In the genomic region with DNA sequence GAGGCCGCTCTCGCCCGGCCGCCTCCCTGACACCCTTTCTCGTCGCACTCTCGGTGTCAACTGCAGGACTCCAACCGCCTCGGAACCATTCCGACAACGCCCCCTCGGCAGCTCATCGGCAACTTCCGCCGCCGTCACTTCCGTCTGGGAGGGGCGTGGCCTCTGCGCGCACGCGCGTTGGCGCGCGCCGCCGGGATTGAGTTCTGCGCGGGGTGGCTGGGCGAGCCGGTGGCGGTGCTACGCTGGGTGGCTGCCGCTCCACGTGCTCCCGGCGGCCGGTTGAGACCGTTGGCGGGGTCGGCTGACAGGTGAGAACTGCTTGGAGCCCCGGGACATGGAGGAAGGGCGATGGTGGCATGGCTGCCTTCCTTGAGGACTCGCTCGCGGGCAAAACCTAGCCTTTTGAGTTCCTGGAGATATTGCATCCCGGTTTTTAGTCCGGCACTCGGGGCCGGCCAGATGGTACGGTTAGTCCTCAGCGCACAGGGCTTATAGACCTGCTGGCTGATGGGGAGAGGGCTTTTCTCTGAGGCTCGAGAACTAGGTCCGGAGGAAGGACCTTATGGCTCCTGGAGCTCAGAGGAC, we compare ENCODE assay signal across 7 mouse cellular contexts. TPM values are rescaled to one million over a fixed set of nuclear protein-coding genes. Genes with fewer than 3 reads are reported as not detected.
DNase-seq lines count a peak whose midpoint lies in the region; ATAC-seq lines count a peak whose summit lies in the region.

A gene (minus strand): TSS at position 130 of the 585 bp plus-strand sequence.
A gene (plus strand): TSS at position 143 of the 585 bp plus-strand sequence.

- no peaks in the 10 kb centered on the region for H3K36me3 ChIP-seq in embryonic facial prominence, embryonic 11.5 days (replicated peaks; ENCODE audit: control insufficient read depth, insufficient read depth, low read depth, low read length)
- H3K36me3 ChIP-seq in limb, embryonic 11.5 days (ENCODE audit: control insufficient read depth, insufficient read depth, low read length), result 0 out of 2 replicates have a peak, but pooled peaks cover 2% of the 10 kb centered on the region
- H3K36me3 ChIP-seq in midbrain, embryonic 14.5 days (ENCODE audit: control insufficient read depth, insufficient read depth, low read length), result peaks cover 19% of the 10 kb centered on the region

- peak; percentile 92 for ATAC-seq in embryonic facial prominence, embryonic 11.5 days (replicated peaks; ENCODE audit: insufficient number of reproducible peaks, low FRiP score, low TSS enrichment, low read depth)
- ATAC-seq in limb, embryonic 11.5 days (ENCODE audit: insufficient number of reproducible peaks, low FRiP score, low TSS enrichment, low read depth), result peak; percentile 84
- peak; percentile 92 for ATAC-seq in midbrain, embryonic 14.5 days (ENCODE audit: low FRiP score, low TSS enrichment)

- peaks cover 4% of the 10 kb centered on the region; the same call in 1 of the 2 replicates for H3K4me1 ChIP-seq in embryonic facial prominence, embryonic 11.5 days (ENCODE audit: control insufficient read depth, insufficient read depth, low read length)
- H3K4me1 ChIP-seq in limb, embryonic 11.5 days (ENCODE audit: control insufficient read depth, insufficient read depth, low read length), result peaks cover 9% of the 10 kb centered on the region; the same call in 1 of the 2 replicates
- H3K4me1 ChIP-seq in midbrain, embryonic 14.5 days (ENCODE audit: control insufficient read depth, insufficient read depth, low read length), result peaks cover 16% of the 10 kb centered on the region

- peak within 1 kb of the TSS; percentile 67 for H3K4me2 ChIP-seq in embryonic facial prominence, embryonic 11.5 days (ENCODE audit: low read depth, low read length)
- H3K4me2 ChIP-seq in limb, embryonic 11.5 days (ENCODE audit: low read depth, severe bottlenecking), result peak within 1 kb of the TSS; percentile 81
- peak within 1 kb of the TSS; percentile 89 for H3K4me2 ChIP-seq in midbrain, embryonic 14.5 days (ENCODE audit: low read length)

- no peaks in the 10 kb centered on the region for H3K9me3 ChIP-seq in embryonic facial prominence, embryonic 11.5 days (replicated peaks; ENCODE audit: control insufficient read depth, low read length)
- H3K9me3 ChIP-seq in limb, embryonic 11.5 days (ENCODE audit: control insufficient read depth, low read length), result no peaks in the 10 kb centered on the region
- H3K9me3 ChIP-seq in midbrain, embryonic 14.5 days (ENCODE audit: control insufficient read depth, low read length), result no peaks in the 10 kb centered on the region

- H3K27me3 ChIP-seq in embryonic facial prominence, embryonic 11.5 days (ENCODE audit: control insufficient read depth, insufficient read depth, low read length), result no peaks in the 10 kb centered on the region
- no peaks in the 10 kb centered on the region for H3K27me3 ChIP-seq in limb, embryonic 11.5 days (ENCODE audit: control insufficient read depth, insufficient read depth, low read length)
- no peaks in the 10 kb centered on the region for H3K27me3 ChIP-seq in midbrain, embryonic 14.5 days (ENCODE audit: control insufficient read depth, insufficient read depth, low read length)

- H3K9ac ChIP-seq in embryonic facial prominence, embryonic 11.5 days (replicated peaks; ENCODE audit: low read length), result peak within 1 kb of the TSS; percentile 82
- H3K9ac ChIP-seq in limb, embryonic 11.5 days (ENCODE audit: low read length), result peak within 1 kb of the TSS; percentile 75
- peak within 1 kb of the TSS; percentile 88 for H3K9ac ChIP-seq in midbrain, embryonic 14.5 days (replicated peaks; ENCODE audit: low read length)

- peak; percentile 97 for DNase-seq in adrenal gland, postnatal 14 days
- peak; percentile 92 for DNase-seq in embryonic facial prominence, embryonic 11.5 days (ENCODE audit: low spot score)
- DNase-seq in heart, adult 11 months, result peak; percentile 99
- peak; percentile 96 for DNase-seq in kidney, adult 18-20 months
- DNase-seq in limb, embryonic 11.5 days (ENCODE audit: low spot score), result peak; percentile 95
- DNase-seq in midbrain, embryonic 14.5 days, result peak; percentile 97
- DNase-seq in spleen, adult 18-20 months, result peak; percentile 89 to 95

- peak within 1 kb of the TSS; percentile 93 for H3K4me3 ChIP-seq in embryonic facial prominence, embryonic 11.5 days (ENCODE audit: low read depth, low read length)
- H3K4me3 ChIP-seq in limb, embryonic 11.5 days (ENCODE audit: low read depth, low read length), result peak within 1 kb of the TSS; percentile 96
- peak within 1 kb of the TSS; percentile 84 for H3K4me3 ChIP-seq in midbrain, embryonic 14.5 days (replicated peaks; ENCODE audit: low read depth, low read length)

- H3K27ac ChIP-seq in embryonic facial prominence, embryonic 11.5 days (replicated peaks; ENCODE audit: low read depth, low read length), result peak within 1 kb of the TSS; percentile 41; the same call in 1 of the 2 replicates
- no peak within 1 kb of the TSS for H3K27ac ChIP-seq in limb, embryonic 11.5 days (replicated peaks; ENCODE audit: low read depth, low read length)
- peak within 1 kb of the TSS; percentile 84 for H3K27ac ChIP-seq in midbrain, embryonic 14.5 days (replicated peaks; ENCODE audit: low read depth, low read length)

- WGBS in embryonic facial prominence, embryonic 11.5 days, result under 1% methylated on average over 55 of the region's 55 CpGs
- WGBS in limb, embryonic 11.5 days, result under 1% methylated on average over 54 of the region's 55 CpGs
- WGBS in midbrain, embryonic 14.5 days, result under 1% methylated on average over 54 of the region's 55 CpGs

RNA-seq across cellular contexts. Expression of the first gene that starts in this region (rescaled TPM):
- 9.4 and 10.3 TPM in 2 replicates for total RNA-seq in adrenal gland, postnatal 14 days (2021)
- polyA plus RNA-seq in embryonic facial prominence, embryonic 11.5 days (2014; fragmentation: Nextera tagmentation; extraction: Ambion mirVana), result 12.1 and 13.4 TPM in 2 replicates
- polyA plus RNA-seq in limb, embryonic 11.5 days (2014; fragmentation: Nextera tagmentation; extraction: Ambion mirVana), result 15.3 and 19.1 TPM in 2 replicates
- 18.8 and 24.6 TPM in 2 replicates for polyA plus RNA-seq in midbrain, embryonic 14.5 days (2014; fragmentation: Nextera tagmentation; extraction: Ambion mirVana)

RNA-seq across cellular contexts. Expression of the second gene that starts in this region (rescaled TPM):
- 26.5 and 27.3 TPM in 2 replicates for total RNA-seq in adrenal gland, postnatal 14 days (2021)
- 149 and 164 TPM in 2 replicates for polyA plus RNA-seq in embryonic facial prominence, embryonic 11.5 days (2014; fragmentation: Nextera tagmentation; extraction: Ambion mirVana)
- 146 and 152 TPM in 2 replicates for polyA plus RNA-seq in limb, embryonic 11.5 days (2014; fragmentation: Nextera tagmentation; extraction: Ambion mirVana)
- 37.7 and 41.9 TPM in 2 replicates for polyA plus RNA-seq in midbrain, embryonic 14.5 days (2014; fragmentation: Nextera tagmentation; extraction: Ambion mirVana)
